Mouse (Mus musculus) hindbrain, embryonic 11.5 days (tissue): Measurements from ENCODE around the gene Srpr. TPM values are rescaled to one million over a fixed set of nuclear protein-coding genes. Genes with fewer than 3 reads are reported as not detected.

ENCODE experiments used
- polyA plus RNA-seq: library from polyadenylated mRNA; unstranded; fragments of >200 nt; fragmentation: Nextera tagmentation; extraction: Ambion mirVana; gene quantifications from 2 replicates; pipeline ENCODE4 v1.2.1, GENCODE M21; 2014

Gene Srpr
- polyA plus RNA-seq, 1 experiment from 2014 or later: 96.8 TPM

Other genes starting within 250 kb of the Srpr start
- 11.7 and 13.7 TPM in 2 replicates for gene St3gal4, start 80.9 kb upstream of the Srpr start, polyA plus RNA-seq
- gene Dcps, start 24.1 kb upstream of the Srpr start, polyA plus RNA-seq: 91.3 and 95.8 TPM in 2 replicates
- gene Tirap, start 116 bp downstream of the Srpr start, polyA plus RNA-seq: 11.9 and 14.3 TPM in 2 replicates
- 30.7 and 33.7 TPM in 2 replicates for gene Foxred1, start 10.9 kb downstream of the Srpr start, polyA plus RNA-seq
- gene Fam118b, start 67.6 kb downstream of the Srpr start, polyA plus RNA-seq: 71.4 and 84.8 TPM in 2 replicates
- 27.1 and 29.6 TPM in 2 replicates for gene Rpusd4, start 67.7 kb downstream of the Srpr start, polyA plus RNA-seq
- gene Cdon, start 221.0 kb downstream of the Srpr start, polyA plus RNA-seq: 13.4 and 21.9 TPM in 2 replicates